Mouse (Mus musculus) megakaryocyte, embryonic 14.5 days (primary cell): ENCODE measurements around the gene Platr17.

Experiments used
- FLI1 ChIP-seq: IDR thresholded peaks from 2 replicates; pipeline ENCODE4 v1.6.1; 2012; ENCODE audit warnings: low read length, inconsistent platforms, mixed read lengths
- GATA1 ChIP-seq: IDR thresholded peaks from 3 replicates; pipeline ENCODE4 v1.6.1; 2012; ENCODE audit warnings: mixed read lengths, low read length, inconsistent platforms, borderline replicate concordance

DNA sequence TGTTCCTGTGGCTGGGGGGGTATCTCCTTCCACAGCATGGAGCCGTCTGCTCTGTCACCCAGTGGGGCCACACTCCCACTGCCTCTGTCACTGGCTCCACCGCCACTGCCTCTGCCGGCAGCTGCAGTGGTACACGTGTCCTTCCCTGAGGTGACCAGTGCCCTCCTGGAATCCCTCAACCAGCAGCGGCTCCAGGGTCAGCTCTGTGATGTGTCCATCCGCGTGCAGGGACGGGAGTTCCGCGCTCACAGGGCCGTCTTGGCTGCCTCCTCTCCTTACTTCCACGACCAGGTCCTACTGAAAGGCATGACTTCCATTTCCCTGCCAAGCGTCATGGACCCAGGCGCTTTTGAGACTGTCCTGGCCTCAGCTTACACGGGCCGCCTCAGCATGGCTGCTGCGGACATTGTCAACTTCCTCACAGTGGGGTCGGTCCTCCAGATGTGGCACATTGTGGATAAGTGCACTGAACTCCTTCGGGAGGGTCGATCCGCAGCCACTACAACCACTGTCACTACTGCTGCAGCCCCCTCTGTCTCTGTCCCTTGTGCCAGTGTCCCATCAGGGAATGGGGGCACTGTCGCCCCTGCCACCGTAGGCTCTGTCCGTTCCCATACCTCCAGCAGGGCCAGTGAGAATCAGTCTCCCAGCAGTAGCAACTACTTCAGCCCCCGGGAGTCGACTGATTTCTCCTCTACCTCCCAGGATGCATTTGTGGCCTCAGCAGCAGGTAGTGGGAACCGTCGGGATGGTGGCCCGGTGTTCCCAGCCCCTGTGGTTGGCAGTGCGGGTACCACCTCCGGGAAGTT, 12.1 kb downstream of the Platr17 start:
- TF ChIP-seq GATA1, result no peak
- TF ChIP-seq FLI1, result no peak
